Mouse (Mus musculus): ENCODE results near the gene Hhatl.

DNA sequence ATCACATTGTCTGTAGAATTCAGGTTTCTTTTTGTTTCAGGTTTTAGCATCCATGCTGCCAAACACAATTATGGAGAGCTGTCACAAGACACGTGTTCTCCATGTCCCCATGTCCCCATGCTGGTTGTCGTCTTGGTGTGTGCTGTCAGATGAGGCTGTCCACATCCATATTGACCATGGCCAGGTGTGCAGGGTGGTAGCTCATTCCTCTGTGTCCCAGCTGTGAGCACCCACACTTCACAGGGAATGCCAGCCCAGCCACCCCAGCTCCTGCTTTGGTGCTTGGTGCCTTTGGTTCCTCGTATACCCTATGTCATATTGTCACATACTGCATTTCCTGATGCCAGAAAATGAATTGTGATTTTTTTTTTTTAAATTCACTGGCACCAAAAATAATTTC, 37.7 kb downstream of the Hhatl start:
- TF ChIP-seq POLR2A (IDR thresholded peaks at IDR 0.05; ENCODE audit: insufficient read depth, low read depth, low read length) (no peak), CTCF (IDR thresholded peaks at IDR 0.05; ENCODE audit: insufficient read depth, low read depth, low read length) (no peak)
